Mouse (Mus musculus): ENCODE measurements around the gene Fam92b.

- TF ChIP-seq CTCF (IDR thresholded peaks at IDR 0.05; ENCODE audit: control insufficient read depth, insufficient read depth, low read length) (no peak), POLR2A (IDR thresholded peaks at IDR 0.05; ENCODE audit: borderline replicate concordance, control insufficient read depth, low read depth, low read length) (no peak)
These were observed 13.6 kb upstream of the Fam92b start for GRCm38 (mm10) chr8:120190810-120191413.
